Mouse (Mus musculus): ENCODE measurements around the gene Naga. TPM values are rescaled to one million over a fixed set of nuclear protein-coding genes. Genes with fewer than 3 reads are reported as not detected.

Naga gene
- polyA plus RNA-seq, 1 experiment = 150 TPM

DNA sequence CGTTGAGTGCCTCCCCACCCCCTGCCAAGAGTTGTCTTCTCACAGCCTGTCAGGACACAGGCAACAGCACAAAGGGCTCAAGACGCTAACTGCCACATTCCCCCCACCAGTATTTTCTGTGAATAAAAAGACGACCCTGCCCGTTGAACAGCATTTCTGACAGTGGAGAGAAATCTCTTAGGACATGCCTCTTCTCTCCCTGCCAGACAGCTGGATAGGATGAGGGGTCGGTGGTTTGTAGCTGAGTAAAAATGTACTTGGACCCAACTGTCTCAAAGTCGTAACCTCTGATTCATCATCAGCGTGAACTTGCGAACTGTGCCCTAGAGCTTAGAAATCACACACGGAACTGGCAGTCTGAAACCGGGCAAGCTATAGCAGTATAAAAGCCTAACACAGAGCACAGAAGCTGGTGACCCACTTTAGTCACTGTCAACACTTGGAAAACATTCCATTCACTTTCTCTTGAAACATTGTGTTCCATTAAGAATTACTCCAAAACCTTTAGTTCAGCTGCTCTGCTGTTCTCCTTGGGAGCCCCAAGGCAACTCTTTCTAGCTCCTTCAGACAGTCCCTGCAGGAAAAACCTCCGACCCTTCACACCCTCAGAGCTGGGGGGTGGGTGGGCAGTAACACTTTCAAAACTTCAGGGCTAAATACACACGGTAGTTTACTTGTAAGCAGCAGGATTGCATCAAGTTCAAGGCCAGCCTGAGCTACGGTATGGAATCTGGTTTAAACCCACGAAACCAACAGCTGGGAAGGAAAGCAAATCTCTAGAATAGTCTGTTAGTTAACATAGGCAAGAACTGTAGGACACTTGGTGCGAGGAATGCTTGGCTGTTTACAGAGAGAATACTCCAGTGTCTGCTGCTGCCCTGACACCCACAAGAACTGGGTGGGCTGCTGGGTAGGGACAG, 39.8 kb upstream of the Naga start:
- no peaks in the 10 kb centered on the region for H3K36me3 ChIP-seq (ENCODE audit: control insufficient read depth, insufficient read depth, low read length)
- TF ChIP-seq POLR2A (IDR thresholded peaks at IDR 0.05; ENCODE audit: control insufficient read depth, extremely low read depth, insufficient read depth, low read length, poor library complexity) (no peak), CTCF (IDR thresholded peaks at IDR 0.05; ENCODE audit: borderline replicate concordance, control insufficient read depth, extremely low read depth, insufficient read depth, low read length, poor library complexity) (no peak)
- no peak overlapping the region for H3K4me3 ChIP-seq (ENCODE audit: control insufficient read depth, insufficient read depth, low read length)
- peaks cover 6% of the 10 kb centered on the region; the same call in 1 of the 2 replicates for H3K4me1 ChIP-seq (replicated peaks; ENCODE audit: control insufficient read depth, insufficient read depth, low read length)
- H3K27me3 ChIP-seq (ENCODE audit: control insufficient read depth, insufficient read depth, low read length) = no peaks in the 10 kb centered on the region
- 85% methylated on average over 15 of the region's 15 CpGs for WGBS
- no peak overlapping the region for H3K27ac ChIP-seq (ENCODE audit: control insufficient read depth, insufficient read depth, low read length)
- DNase-seq = no peak

DNA sequence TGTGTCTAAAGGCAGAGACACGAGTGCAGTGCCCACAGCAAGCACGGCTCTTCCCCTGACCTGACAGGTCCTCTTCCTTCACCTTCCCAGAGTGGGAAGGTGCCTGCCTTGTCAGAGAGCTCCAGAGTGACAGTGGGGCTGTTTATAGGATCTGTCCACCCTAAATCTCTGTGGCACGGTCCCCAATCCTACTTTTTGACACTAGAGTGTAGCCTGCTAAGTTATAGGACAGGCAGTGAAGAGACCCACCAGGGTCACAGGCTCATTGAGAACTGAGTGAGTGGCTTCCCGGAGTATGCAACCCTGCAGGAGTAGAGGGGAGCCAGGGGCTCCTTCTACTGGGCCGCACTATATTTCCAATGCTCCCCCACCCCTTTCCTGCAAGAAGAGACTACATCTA, 39.0 kb upstream of the Naga start:
- TF ChIP-seq POLR2A (IDR thresholded peaks at IDR 0.05; ENCODE audit: control insufficient read depth, extremely low read depth, insufficient read depth, low read length, poor library complexity) (no peak), CTCF (IDR thresholded peaks at IDR 0.05; ENCODE audit: borderline replicate concordance, control insufficient read depth, extremely low read depth, insufficient read depth, low read length, poor library complexity) (no peak)
- H3K4me1 ChIP-seq (replicated peaks; ENCODE audit: control insufficient read depth, insufficient read depth, low read length) = peaks cover 6% of the 10 kb centered on the region; the same call in 1 of the 2 replicates
- H3K36me3 ChIP-seq (ENCODE audit: control insufficient read depth, insufficient read depth, low read length) = no peaks in the 10 kb centered on the region
- DNase-seq = no peak
- no peak overlapping the region for H3K27ac ChIP-seq (ENCODE audit: control insufficient read depth, insufficient read depth, low read length)
- H3K4me3 ChIP-seq (ENCODE audit: control insufficient read depth, insufficient read depth, low read length) = no peak overlapping the region
- H3K27me3 ChIP-seq (ENCODE audit: control insufficient read depth, insufficient read depth, low read length) = no peaks in the 10 kb centered on the region
- 86% methylated on average over 5 of the region's 5 CpGs for WGBS

DNA sequence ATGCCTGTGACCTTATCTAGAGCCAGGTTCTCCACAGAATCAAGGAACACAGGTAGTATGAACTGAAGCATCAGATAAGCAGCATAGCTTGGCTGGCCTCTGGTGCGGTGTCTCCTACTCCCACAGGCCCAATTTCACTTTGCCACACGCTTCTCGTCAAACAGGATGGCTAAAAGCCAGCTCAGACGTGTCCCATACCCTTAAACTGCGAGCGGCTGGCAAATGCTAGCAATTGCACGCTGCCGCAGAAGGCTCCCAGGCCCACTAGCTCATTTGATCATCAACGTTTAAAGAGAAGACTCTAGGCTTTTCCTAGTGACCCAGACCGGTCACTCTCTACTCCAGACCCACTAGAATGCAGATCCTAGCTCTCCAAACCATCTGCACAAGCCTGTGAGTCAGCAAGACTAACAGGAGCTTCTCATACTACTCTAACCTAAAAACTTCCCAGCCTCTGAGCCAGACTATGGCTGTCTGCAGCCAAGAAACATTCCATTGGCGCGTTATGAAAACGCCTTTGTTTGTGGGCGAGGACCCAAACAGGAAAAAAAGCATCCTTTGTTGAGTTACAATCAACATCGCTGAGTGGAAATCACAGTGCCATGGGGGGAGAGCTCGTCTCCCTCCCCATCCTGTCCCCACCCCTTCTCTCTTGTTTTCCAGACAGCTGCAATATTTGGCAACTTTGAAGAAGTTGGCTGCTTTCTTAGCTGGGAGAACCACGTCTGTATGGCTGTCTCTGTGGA, 37.8 kb upstream of the Naga start:
- Histone ChIP-seq H3K4me3 (ENCODE audit: control insufficient read depth, insufficient read depth, low read length) (no peak overlapping the region), H3K36me3 (ENCODE audit: control insufficient read depth, insufficient read depth, low read length) (no peaks in the 10 kb centered on the region), H3K27ac (ENCODE audit: control insufficient read depth, insufficient read depth, low read length) (no peak overlapping the region), H3K27me3 (ENCODE audit: control insufficient read depth, insufficient read depth, low read length) (no peaks in the 10 kb centered on the region), H3K4me1 (replicated peaks; ENCODE audit: control insufficient read depth, insufficient read depth, low read length) (peaks cover 6% of the 10 kb centered on the region; the same call in 1 of the 2 replicates)
- DNase-seq = no peak
- TF ChIP-seq CTCF (IDR thresholded peaks at IDR 0.05; ENCODE audit: borderline replicate concordance, control insufficient read depth, extremely low read depth, insufficient read depth, low read length, poor library complexity) (no peak), POLR2A (IDR thresholded peaks at IDR 0.05; ENCODE audit: control insufficient read depth, extremely low read depth, insufficient read depth, low read length, poor library complexity) (no peak)
- WGBS = 90% methylated on average over 17 of the region's 17 CpGs

DNA sequence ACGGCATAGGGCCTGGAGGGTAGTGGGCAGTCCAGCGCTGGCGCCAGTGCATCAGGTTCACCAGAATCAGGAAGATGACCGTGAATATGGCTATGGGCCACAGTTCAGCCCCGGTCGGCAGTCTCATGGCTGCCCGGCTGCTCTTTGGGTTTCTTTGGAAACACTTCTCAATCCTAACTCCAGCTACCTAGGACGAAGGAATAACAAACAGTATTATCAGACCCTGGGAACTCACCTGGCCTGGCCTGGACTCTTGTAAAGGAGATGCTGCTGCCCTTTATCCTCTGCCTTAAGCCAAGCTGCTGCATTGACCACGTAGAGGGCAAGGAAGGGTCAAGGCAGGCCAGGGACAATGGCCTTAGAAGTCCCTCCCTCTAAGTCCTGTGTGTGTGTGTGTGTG, 37.1 kb upstream of the Naga start:
- Histone ChIP-seq H3K4me1 (replicated peaks; ENCODE audit: control insufficient read depth, insufficient read depth, low read length) (peaks cover 6% of the 10 kb centered on the region; the same call in 1 of the 2 replicates), H3K36me3 (ENCODE audit: control insufficient read depth, insufficient read depth, low read length) (no peaks in the 10 kb centered on the region), H3K27ac (ENCODE audit: control insufficient read depth, insufficient read depth, low read length) (no peak overlapping the region), H3K27me3 (ENCODE audit: control insufficient read depth, insufficient read depth, low read length) (no peaks in the 10 kb centered on the region), H3K4me3 (ENCODE audit: control insufficient read depth, insufficient read depth, low read length) (no peak overlapping the region)
- no peak for DNase-seq
- TF ChIP-seq CTCF (IDR thresholded peaks at IDR 0.05; ENCODE audit: borderline replicate concordance, control insufficient read depth, extremely low read depth, insufficient read depth, low read length, poor library complexity) (no peak), POLR2A (IDR thresholded peaks at IDR 0.05; ENCODE audit: control insufficient read depth, extremely low read depth, insufficient read depth, low read length, poor library complexity) (no peak)
- WGBS = 93% methylated on average over 9 of the region's 9 CpGs

DNA sequence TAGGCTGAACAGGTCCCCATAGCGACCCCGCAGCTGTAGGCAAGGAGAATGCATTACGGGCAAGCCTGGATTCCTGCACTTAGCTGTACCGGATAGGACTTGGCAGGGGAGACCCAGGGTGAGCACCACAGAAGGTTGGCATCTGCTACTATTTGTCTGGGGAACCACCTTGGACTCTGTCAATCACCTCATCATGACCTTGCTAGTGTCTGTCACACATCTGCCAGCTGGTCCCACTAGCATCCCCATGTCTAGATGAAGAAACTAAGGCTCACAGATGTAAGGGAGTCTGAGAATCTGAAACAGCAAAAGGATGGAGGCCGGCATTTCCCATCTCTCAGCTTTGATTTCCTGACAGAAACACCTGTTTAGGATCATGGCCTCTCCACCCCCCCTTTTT, 35.7 kb upstream of the Naga start:
- over 99% methylated on average over 5 of the region's 5 CpGs for WGBS
- H3K36me3 ChIP-seq (ENCODE audit: control insufficient read depth, insufficient read depth, low read length) = no peaks in the 10 kb centered on the region
- H3K4me1 ChIP-seq (replicated peaks; ENCODE audit: control insufficient read depth, insufficient read depth, low read length) = no peaks in the 10 kb centered on the region
- no peak overlapping the region for H3K4me3 ChIP-seq (ENCODE audit: control insufficient read depth, insufficient read depth, low read length)
- H3K27ac ChIP-seq (ENCODE audit: control insufficient read depth, insufficient read depth, low read length) = no peak overlapping the region
- TF ChIP-seq POLR2A (IDR thresholded peaks at IDR 0.05; ENCODE audit: control insufficient read depth, extremely low read depth, insufficient read depth, low read length, poor library complexity) = no peak
- TF ChIP-seq CTCF (IDR thresholded peaks at IDR 0.05; ENCODE audit: borderline replicate concordance, control insufficient read depth, extremely low read depth, insufficient read depth, low read length, poor library complexity) = no peak
- DNase-seq = no peak
- no peaks in the 10 kb centered on the region for H3K27me3 ChIP-seq (ENCODE audit: control insufficient read depth, insufficient read depth, low read length)

DNA sequence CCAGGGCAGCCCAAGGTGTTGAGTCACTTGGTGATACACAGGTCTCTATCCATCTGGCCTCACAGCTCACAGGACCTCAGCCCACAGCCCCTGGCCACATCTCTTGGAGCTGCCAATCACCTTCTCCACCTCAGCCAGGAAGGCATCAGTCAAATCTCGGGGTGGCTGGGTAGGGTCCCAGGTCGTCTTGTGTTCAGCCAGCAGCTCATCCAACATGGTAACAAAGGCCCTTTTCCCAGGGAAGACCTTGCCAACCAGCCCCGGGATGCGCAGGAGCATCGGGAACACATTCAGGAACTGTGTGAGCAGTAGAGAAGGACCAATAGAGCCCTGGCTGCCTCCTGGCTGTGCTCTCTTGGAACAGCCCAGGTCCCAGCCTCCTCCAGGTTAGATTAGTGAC, 34.3 kb upstream of the Naga start:
- 97% methylated on average over 5 of the region's 5 CpGs for WGBS
- Histone ChIP-seq H3K36me3 (ENCODE audit: control insufficient read depth, insufficient read depth, low read length) (no peaks in the 10 kb centered on the region), H3K27me3 (ENCODE audit: control insufficient read depth, insufficient read depth, low read length) (no peaks in the 10 kb centered on the region), H3K4me1 (replicated peaks; ENCODE audit: control insufficient read depth, insufficient read depth, low read length) (no peaks in the 10 kb centered on the region), H3K4me3 (ENCODE audit: control insufficient read depth, insufficient read depth, low read length) (no peak overlapping the region), H3K27ac (ENCODE audit: control insufficient read depth, insufficient read depth, low read length) (no peak overlapping the region)
- TF ChIP-seq CTCF (IDR thresholded peaks at IDR 0.05; ENCODE audit: borderline replicate concordance, control insufficient read depth, extremely low read depth, insufficient read depth, low read length, poor library complexity) (no peak), POLR2A (IDR thresholded peaks at IDR 0.05; ENCODE audit: control insufficient read depth, extremely low read depth, insufficient read depth, low read length, poor library complexity) (no peak)
- DNase-seq = no peak
